Mouse (Mus musculus) thymus, adult 18-20 months (tissue): Measurements from ENCODE around the gene Scly.
A peak's percentile ranks its signal among the peaks of the same experiment; 100 is the strongest.

Source experiments
- DNase-seq, 2 experiments: peaks; one replicate each; pipeline ENCODE4 v3.0.0; 2022; ENCODE audit warnings: mixed read lengths in 2 of 2

The Scly gene

GRCm38 (mm10) chr1:91297799-91298744, at the start of gene Scly:
Scly (plus strand) TSS chr1:91298338.
- DNase-seq, result peak; percentile 91 to 93

GRCm38 (mm10) chr1:91248970-91249369, 49.2 kb upstream of the Scly start:
- no peak for DNase-seq

GRCm38 (mm10) chr1:91249564-91250414, 48.3 kb upstream of the Scly start, which contains the start of gene Ube2f:
Ube2f (plus strand) TSS chr1:91250304.
- peak; percentile 78 to 87 for DNase-seq

- DNase-seq, result peak; percentile 22 to 33
Observed at GRCm38 (mm10) chr1:91250415-91251147, 47.6 kb upstream of the Scly start.

- no peak for DNase-seq
Observed at GRCm38 (mm10) chr1:91251148-91251650, 46.9 kb upstream of the Scly start.

- DNase-seq, result no peak
Observed at GRCm38 (mm10) chr1:91251927-91252326, 46.2 kb upstream of the Scly start.

GRCm38 (mm10) chr1:91257918-91258317, 40.2 kb upstream of the Scly start:
- DNase-seq, result no peak

GRCm38 (mm10) chr1:91259794-91260193, 38.3 kb upstream of the Scly start:
- DNase-seq, result no peak

- DNase-seq, result no peak
Observed at GRCm38 (mm10) chr1:91262508-91262907, 35.6 kb upstream of the Scly start.

GRCm38 (mm10) chr1:91272260-91272659, 25.9 kb upstream of the Scly start:
- DNase-seq, result no peak

GRCm38 (mm10) chr1:91276581-91276980, 21.6 kb upstream of the Scly start:
- no peak for DNase-seq

GRCm38 (mm10) chr1:91277480-91277879, 20.7 kb upstream of the Scly start:
- DNase-seq, result no peak

- no peak for DNase-seq
Observed at GRCm38 (mm10) chr1:91278410-91279119, 19.6 kb upstream of the Scly start.

- DNase-seq, result no peak
Observed at GRCm38 (mm10) chr1:91279126-91279525, 19.0 kb upstream of the Scly start.

GRCm38 (mm10) chr1:91282582-91282981, 15.6 kb upstream of the Scly start:
- DNase-seq, result no peak

- no peak for DNase-seq
Observed at GRCm38 (mm10) chr1:91289375-91289774, 8.8 kb upstream of the Scly start.

- DNase-seq, result no peak
Observed at GRCm38 (mm10) chr1:91292101-91292825, 5.9 kb upstream of the Scly start.

- DNase-seq, result no peak
Observed at GRCm38 (mm10) chr1:91295544-91295943, 2.6 kb upstream of the Scly start.

GRCm38 (mm10) chr1:91299026-91299706, 1.0 kb downstream of the Scly start:
- DNase-seq, result no peak

- no peak for DNase-seq
Observed at GRCm38 (mm10) chr1:91299707-91300426, 1.7 kb downstream of the Scly start.
